Mouse (Mus musculus): Measurements from ENCODE around the gene Ppp1r11. TPM values are rescaled to one million over a fixed set of nuclear protein-coding genes. Genes with fewer than 3 reads are reported as not detected.
A peak's percentile ranks its signal among the peaks of the same experiment; 100 is the strongest.

Gene Ppp1r11
- total RNA-seq, 2 experiments from 2014 or later, result 132 to 139 TPM

DNA sequence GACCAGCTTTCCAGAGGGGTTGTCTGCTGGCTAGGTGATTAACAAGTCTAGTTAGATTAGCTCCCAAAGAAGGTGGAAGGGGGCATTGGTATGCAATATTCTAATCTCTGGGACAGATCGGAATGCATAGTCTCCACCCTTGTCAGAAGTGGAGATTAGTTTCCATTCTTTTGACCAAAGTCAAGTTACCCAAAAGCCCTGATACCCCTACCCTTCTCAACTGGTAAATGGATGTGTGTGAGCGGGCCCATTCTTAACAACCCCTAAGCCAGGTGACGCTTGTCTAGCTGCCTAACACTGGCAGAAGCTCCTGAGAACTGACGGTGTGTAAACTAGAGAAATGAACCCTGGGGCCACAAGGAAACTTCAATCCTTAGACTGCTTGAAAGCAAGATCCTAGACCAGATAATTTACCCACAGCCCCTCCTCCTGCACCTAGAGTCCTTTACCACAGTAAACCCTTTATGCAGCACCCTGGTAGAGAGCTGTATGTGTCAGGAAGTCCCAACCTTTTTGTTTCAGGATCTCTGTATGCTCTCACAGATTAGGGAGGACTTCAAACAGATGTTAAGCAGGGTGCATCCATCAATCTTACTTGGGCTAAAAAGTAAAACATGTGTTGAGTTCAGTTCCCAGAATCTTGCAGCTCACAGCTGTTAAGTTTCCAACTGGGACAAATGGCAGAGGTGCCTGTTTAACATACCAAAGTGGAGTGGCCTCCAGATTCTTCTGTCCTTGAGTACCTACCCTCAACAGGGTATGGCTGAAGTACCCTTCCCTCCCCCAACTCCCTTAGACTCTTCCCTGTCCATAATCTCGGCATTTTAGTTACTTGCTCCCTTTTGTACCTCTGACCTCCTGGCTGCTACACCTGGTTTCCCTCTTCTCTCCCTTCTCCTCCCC lies 31.0 kb upstream of the Ppp1r11 start:
- DNase-seq (ENCODE audit: low spot score in 2 of 2), result no peak
- Histone ChIP-seq H3K27ac (no peak overlapping the region), H3K4me3 (no peak overlapping the region)
- TF ChIP-seq CTCF (conservative IDR thresholded peaks at IDR 0.05), result no peak

DNA sequence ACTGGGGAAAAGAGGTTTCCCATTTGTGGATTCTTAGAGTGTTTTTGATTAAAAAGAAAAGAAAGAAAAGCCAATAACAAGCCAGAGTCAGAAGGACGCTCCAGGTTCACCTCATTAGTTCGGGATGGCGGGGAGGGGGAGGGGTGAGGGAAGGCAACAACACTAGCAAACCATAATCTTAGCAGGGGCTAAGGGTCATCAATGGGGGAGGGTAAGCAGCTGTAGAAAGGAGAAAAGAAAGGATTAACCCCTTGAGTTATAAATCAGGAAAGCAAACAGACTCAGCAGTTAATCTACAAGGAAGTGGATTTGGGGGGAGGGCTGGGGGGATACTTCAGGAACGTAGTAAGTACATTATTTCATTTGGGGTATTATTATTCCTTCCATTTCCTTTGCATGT lies 30.3 kb upstream of the Ppp1r11 start:
- no peak for DNase-seq (ENCODE audit: low spot score in 2 of 2)
- no peak overlapping the region for H3K4me3 ChIP-seq
- TF ChIP-seq CTCF (conservative IDR thresholded peaks at IDR 0.05), result no peak
- H3K27ac ChIP-seq, result no peak overlapping the region

DNA sequence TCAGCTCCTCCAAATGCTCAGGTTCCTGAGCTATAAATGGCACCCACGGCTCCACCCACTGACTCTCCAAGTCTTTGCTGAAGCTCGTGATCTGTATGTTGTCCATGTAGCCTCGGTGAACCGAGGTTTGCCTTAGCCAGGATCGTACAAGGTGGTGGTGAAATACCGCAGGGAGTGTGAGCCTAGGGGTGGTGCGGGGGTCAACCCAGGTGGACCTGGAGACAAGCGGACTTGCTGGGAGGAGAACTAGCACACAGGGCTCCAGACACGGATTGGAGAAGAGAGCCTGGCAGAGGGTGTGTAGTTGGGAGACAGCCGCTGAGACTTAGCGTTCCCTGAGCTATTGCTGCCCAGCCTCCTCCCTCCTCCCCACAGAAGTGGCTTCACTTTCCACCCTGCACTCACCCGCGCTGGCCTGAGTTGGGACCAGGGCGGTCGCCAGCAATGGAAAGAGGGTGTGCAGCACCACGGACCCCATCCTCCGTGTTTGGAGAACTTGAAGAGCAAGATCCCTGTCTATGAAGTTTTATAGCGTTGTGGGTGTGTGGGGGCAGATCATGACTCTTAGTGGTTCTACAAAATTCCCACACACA lies 29.8 kb upstream of the Ppp1r11 start, which contains the start of gene 2410137M14Rik:
2410137M14Rik (minus strand) TSS at position 17 of the 593 bp plus-strand sequence.
- Histone ChIP-seq H3K27ac (no peak within 1 kb of the TSS), H3K4me3 (peak within 1 kb of the TSS; percentile 19)
- TF ChIP-seq CTCF (conservative IDR thresholded peaks at IDR 0.05), result no peak
- no peak for DNase-seq (ENCODE audit: low spot score in 2 of 2)

DNA sequence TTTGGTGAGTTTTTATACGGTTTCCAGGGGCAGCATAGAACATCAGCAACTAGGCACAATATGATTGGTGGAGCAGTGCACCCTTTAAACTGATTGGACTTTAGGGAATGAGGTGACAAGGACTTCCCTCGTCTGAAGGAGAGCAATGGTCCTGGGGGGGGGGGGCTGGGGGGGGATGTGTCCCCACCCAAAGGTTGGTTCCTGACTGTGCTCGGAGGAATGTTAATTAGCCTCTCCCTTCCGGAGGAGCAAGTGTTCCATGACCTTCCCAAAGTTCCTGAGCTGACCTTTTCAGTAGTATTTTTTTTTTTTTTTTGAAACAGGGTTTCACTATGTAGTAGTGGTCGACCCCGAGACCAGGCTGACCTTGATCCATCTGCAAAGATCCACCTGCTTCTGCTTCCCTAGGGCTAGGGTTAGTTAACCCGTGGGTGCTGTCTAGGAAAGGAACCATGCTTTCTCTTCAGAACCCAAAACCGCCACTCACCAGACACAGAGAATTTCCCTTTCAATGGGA lies 21.8 kb upstream of the Ppp1r11 start:
- TF ChIP-seq CTCF (conservative IDR thresholded peaks at IDR 0.05), result no peak
- no peak for DNase-seq (ENCODE audit: low spot score in 2 of 2)
- Histone ChIP-seq H3K4me3 (no peak overlapping the region), H3K27ac (no peak overlapping the region)

DNA sequence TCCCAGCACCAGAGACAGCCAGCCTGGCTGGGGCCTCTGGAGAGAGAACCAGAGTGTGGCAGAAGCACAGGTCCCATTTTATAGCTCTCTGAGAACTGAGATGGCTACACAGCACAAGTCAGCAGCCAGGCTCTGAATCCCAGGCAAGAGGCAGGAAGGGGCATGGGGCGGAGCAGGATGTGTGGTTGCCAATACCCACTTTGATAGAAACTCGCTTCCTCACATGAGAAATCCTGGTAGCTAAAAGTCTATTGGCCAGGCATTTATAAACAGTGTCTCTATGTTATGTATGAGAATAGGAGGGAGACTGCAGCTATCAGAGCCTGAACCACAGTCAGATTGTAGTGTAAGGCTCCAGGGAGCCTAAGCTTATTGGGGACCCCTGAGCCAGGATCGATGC lies 21.2 kb upstream of the Ppp1r11 start:
- no peak overlapping the region for H3K4me3 ChIP-seq
- no peak for TF ChIP-seq CTCF (conservative IDR thresholded peaks at IDR 0.05)
- no peak for DNase-seq (ENCODE audit: low spot score in 2 of 2)

DNA sequence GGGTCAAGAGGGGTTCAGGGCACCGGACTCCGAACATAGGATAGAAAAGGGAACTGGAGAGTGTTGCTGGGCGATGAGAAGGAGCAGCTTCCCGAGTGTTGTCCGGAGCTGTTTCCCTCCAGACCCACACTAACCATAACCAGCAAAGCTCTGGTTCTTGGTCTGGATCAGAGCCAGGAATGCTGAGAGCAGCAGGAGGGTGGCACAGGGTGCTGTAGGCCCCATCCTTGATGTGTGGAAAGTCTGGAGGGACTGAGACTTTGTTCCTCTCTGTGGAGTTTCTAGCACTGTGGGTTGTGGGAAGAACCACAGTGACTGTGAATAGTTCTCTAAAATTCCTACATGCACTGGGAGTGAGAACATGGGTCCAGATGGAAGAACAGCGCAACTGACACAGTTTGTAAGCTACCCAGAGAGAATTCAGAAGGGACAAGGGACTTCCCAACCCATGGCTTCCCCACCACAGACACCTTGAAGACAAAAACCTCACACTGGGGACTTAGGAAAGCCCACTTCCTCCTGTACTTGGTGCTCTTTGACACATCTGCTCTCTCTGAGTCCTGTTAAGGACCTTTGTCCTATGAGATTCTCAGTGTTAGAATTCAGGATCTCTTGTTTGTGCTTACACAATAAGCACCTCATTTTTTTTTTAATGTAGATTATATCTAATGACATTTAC lies 19.8 kb upstream of the Ppp1r11 start:
- Histone ChIP-seq H3K27ac (no peak overlapping the region), H3K4me3 (no peak overlapping the region)
- TF ChIP-seq CTCF (conservative IDR thresholded peaks at IDR 0.05), result no peak
- no peak for DNase-seq (ENCODE audit: low spot score in 2 of 2)

More for the DNA sequence above, 21.2 kb upstream of the Ppp1r11 start:
- no peak overlapping the region for H3K27ac ChIP-seq

DNA sequence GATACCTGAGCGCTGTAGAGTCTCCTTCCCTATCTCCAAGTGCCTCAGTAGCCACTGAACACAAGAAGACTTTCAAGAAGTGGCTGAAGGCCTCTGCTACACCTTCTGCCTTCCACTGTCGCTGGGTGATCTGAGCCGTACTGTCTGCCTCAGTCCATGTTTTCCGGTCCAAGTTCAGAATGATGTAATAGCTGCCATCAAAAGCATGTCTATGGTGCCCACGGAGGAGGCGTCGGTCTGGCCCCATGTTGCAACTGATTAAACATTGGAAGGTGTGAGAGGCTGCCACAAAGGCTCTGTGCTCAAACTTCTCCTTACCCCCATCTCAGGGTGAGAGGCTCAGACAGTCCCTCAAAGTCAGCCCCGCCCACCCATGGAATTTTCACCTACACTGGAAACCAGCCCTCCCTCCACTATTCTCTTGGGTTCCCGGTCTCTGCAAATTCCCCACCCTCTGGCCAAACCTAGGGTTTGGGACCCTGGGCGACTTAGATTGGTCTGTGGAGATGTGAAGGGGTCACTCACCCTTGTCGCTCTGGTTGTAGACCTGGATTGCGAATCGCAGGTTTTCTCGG lies 18.9 kb upstream of the Ppp1r11 start:
- DNase-seq (ENCODE audit: low spot score in 2 of 2), result no peak
- TF ChIP-seq CTCF (conservative IDR thresholded peaks at IDR 0.05), result no peak
- Histone ChIP-seq H3K27ac (no peak overlapping the region), H3K4me3 (no peak overlapping the region)

DNA sequence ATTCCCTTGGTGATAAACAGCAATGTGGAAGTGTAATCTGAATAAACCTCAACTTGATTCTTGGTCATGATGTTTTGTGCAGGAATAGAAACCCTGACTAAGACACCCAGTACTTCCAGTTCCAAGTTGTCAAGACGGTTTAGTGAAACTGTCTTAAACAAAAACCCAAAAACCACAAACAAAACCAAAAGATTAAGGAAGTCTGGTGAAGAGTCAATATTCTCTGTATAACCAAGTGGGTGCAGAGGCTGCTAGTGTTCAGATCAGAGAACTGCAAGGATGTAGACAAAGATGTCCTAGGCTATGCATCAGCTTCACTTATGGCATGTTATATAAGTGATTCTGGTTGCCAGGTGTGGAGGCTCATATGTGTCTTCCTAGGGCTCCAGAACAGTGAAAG lies 15.3 kb upstream of the Ppp1r11 start:
- no peak for TF ChIP-seq CTCF (conservative IDR thresholded peaks at IDR 0.05)
- no peak for DNase-seq (ENCODE audit: low spot score in 2 of 2)
- Histone ChIP-seq H3K27ac (no peak overlapping the region), H3K4me3 (no peak overlapping the region)

DNA sequence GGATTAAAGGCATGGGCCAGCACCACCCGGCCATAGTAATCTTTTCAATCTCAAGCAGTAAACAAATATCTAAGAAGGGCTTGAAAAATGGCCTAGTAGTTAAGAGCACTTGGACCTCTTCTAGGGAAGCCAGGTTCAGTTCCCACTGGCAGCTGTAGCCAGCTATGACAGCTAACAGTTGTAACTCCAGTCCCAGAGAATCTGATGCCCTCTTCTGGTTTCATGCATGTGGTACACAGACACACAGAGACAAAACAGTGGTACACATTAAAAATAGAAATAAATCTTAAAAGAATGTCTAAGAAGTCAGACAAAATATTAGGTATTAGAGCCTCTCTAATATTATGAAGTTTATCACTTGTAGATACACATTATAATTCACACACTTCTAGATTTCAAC lies 9.6 kb upstream of the Ppp1r11 start:
- Histone ChIP-seq H3K27ac (no peak overlapping the region), H3K4me3 (no peak overlapping the region)
- no peak for DNase-seq (ENCODE audit: low spot score in 2 of 2)
- TF ChIP-seq CTCF (conservative IDR thresholded peaks at IDR 0.05), result peak; percentile 62

DNA sequence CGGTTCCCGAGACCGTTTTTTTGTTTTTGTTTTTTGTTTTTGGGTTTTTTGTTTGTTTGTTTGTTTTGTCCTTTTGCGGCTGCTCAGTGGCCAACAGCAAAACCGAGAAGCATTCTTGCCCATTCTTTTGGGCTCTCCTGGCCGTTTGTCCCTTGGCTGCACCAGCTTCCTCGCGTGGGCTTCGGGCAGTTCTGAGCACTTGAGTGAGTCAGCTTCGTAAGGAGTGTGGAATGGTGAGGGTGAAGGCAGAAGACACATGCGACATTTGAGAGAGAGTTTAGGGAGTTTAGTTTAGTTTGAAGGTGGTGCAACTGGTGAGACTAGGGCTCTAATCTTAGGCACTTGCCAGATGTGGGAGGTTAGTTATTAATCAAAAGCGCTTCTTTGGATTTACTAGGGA lies 7.3 kb upstream of the Ppp1r11 start:
- DNase-seq (ENCODE audit: low spot score in 2 of 2), result no peak
- peak overlapping the region; percentile 97 for H3K27ac ChIP-seq
- H3K4me3 ChIP-seq, result peak overlapping the region; percentile 83

DNA sequence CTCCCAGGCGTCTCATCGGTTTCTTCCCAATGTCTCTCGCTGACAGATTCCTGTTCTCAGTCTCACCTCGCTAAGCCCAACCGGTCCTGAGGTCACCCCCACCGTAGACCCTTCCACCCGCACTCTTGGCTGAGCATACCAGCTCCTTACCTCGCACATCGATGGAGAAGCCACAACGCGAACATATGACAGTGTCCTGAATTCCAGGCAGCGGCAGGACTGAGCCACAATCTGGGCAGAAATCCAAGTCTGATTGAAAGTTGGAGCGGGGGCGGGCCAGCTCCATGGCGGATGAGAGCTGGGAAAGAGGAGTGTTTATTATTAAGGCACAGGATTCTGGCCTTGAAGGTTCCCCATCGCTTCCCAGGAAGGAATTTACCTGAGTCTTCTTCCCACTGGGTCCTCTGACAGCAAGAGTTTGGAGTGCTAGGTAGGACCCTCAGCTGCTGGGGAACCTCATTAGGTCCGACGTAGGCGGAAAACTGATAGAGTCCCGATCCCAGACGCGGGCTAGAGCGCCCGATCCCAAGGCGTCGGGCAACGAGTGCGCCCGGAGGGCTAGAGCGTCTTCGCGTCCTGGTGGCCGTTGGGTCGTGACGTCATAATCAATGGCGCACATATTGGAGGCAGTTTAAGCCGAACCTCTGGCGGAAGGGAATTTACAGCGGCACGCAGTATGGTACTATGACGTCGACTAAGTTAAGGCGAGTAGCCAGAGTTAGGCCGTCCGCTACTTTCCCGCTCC lies 6.6 kb upstream of the Ppp1r11 start, which contains the start of the genes Znrd1 and Znrd1as:
Znrd1 (minus strand) TSS at position 561 of the 745 bp plus-strand sequence.
Znrd1as (plus strand) TSS at position 594 of the 745 bp plus-strand sequence.
- DNase-seq (ENCODE audit: low spot score in 2 of 2), result peak; percentile 95 to 96
- TF ChIP-seq CTCF (conservative IDR thresholded peaks at IDR 0.05), result no peak
- Histone ChIP-seq H3K4me3 (peak within 1 kb of the TSS; percentile 83), H3K27ac (peak within 1 kb of the TSS; percentile 97)

More for the DNA sequence above, 7.3 kb upstream of the Ppp1r11 start:
- TF ChIP-seq CTCF (conservative IDR thresholded peaks at IDR 0.05), result no peak

DNA sequence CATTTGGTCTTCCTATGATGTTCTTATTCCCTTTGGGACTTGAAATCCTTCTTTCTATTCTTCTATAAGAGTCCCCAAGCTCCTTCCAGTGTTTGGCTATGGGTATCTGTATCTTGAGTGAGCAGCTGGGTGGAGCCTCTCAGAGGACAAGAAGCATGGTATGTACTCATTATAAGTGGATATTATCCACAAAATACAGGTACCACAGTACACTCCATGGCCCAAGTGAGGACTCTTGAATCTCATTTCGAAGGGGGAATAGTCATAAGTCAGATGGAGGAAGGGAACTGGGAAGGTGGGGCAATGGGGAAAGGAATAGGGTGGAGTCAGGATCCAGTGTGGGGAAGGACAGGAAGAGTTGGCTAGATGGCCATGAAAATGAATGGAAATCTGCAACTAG lies 1.5 kb upstream of the Ppp1r11 start:
- TF ChIP-seq CTCF (conservative IDR thresholded peaks at IDR 0.05), result no peak
- Histone ChIP-seq H3K4me3 (no peak overlapping the region), H3K27ac (no peak overlapping the region)
- DNase-seq (ENCODE audit: low spot score in 2 of 2), result no peak
